Mouse (Mus musculus) cerebellum, adult 2 months (tissue): ENCODE measurements around the gene Tmigd1. TPM values are rescaled to one million over a fixed set of nuclear protein-coding genes. Genes with fewer than 3 reads are reported as not detected.
"Not testable (repeated sequence)": the region's sequence is repeated elsewhere in the genome, so short reads cannot be mapped to it uniquely, and the experiment has no call there.

Experiments used
- DNase-seq, 2 experiments: peaks; one replicate each; pipeline ENCODE4 v3.0.0; 2021
- H3K27ac ChIP-seq: fragments of 200-500 bp; 2 replicates; pipeline ENCODE4 v1.5.1; 2012; ENCODE audit warnings: low read length, control low read depth, inconsistent platforms; ENCODE audit not compliant: insufficient read depth
- H3K27me3 ChIP-seq: fragments of 200-500 bp; 2 replicates; pipeline ENCODE4 v1.6.1; 2012; ENCODE audit warnings: inconsistent platforms, mild to moderate bottlenecking, low read length, moderate library complexity; ENCODE audit not compliant: control insufficient read depth, insufficient read depth
- H3K4me1 ChIP-seq: fragments of 200-500 bp; 2 replicates; pipeline ENCODE4 v1.6.1; 2011; ENCODE audit warnings: low read length; ENCODE audit not compliant: control insufficient read depth, insufficient read depth
- H3K4me3 ChIP-seq: fragments of 200-500 bp; replicated peaks from 2 replicates; pipeline ENCODE3; 2011; ENCODE audit warnings: mild to moderate bottlenecking, low read depth, low read length, control low read depth; ENCODE audit not compliant: insufficient read depth
- CTCF ChIP-seq: fragments of 200-500 bp; IDR thresholded peaks from 2 replicates; pipeline ENCODE4 v1.5.1; 2011; ENCODE audit warnings: low read depth, mild to moderate bottlenecking, control low read depth, low read length, moderate library complexity, borderline replicate concordance; ENCODE audit not compliant: insufficient read depth
- POLR2A ChIP-seq: fragments of 200-500 bp; IDR thresholded peaks from 2 replicates; pipeline ENCODE4 v1.6.1; 2011; ENCODE audit warnings: low read length, control low read depth, borderline replicate concordance; ENCODE audit not compliant: insufficient read depth
- WGBS: fragments of 180-500 bp; shearing (Covaris S2); methylation state at CpG from one replicate; pipeline ENCODE4 v1.1.7; 2018; 5-methylcytosine and 5-hydroxymethylcytosine counted together
- polyA plus RNA-seq: library from polyadenylated mRNA; depleted of rRNA; stranded (reverse); fragments of >200 nt; gene quantifications from 2 replicates; pipeline ENCODE4 v1.2.3, GENCODE M21; 2012

Tmigd1 gene
- polyA plus RNA-seq, 1 experiment, result not detected

- H3K4me1 ChIP-seq, result no peaks in the 10 kb centered on the region
- WGBS, result 74% methylated on average over 6 of the region's 6 CpGs
- no peak within 1 kb of the TSS for H3K4me3 ChIP-seq
- H3K27ac ChIP-seq, result no peak within 1 kb of the TSS
- TF ChIP-seq POLR2A, result no peak
- TF ChIP-seq CTCF, result no peak
- no peak for DNase-seq
- H3K27me3 ChIP-seq, result no peaks in the 10 kb centered on the region
These were observed 22.8 kb downstream of the Tmigd1 start, which contains the start of gene Blmh for GRCm38 (mm10) chr11:76924759-76925236. Blmh (plus strand) TSS chr11:76924809.

DNA sequence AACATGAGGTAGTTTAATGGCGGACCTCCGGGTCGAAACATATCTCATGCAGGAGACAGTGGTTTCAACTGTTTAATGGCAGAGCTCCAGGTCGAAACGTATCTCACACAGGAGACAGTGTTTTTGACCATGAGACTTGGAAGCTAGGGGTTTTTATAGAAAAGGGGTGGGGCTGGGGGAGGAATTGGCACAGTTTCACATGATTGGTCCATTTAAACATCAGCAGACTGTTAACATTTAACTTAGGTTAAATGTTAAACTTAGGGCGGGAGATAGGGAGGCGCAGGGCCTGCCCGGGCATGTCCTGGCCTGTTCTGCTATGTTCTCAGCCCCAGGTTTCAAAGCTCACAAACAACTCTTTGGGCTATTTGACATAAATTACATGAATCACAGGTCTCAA lies 26.6 kb downstream of the Tmigd1 start:
- WGBS, result 92% methylated on average over 8 of the region's 8 CpGs
- H3K4me3 ChIP-seq, H3K4me1 ChIP-seq, H3K27me3 ChIP-seq, DNase-seq, H3K27ac ChIP-seq: not testable (repeated sequence)

GRCm38 (mm10) chr11:76933209-76933608 lies 31.2 kb downstream of the Tmigd1 start:
- 61% methylated on average over 3 of the region's 3 CpGs for WGBS
- H3K27me3 ChIP-seq, result no peaks in the 10 kb centered on the region
- DNase-seq, result no peak

DNA sequence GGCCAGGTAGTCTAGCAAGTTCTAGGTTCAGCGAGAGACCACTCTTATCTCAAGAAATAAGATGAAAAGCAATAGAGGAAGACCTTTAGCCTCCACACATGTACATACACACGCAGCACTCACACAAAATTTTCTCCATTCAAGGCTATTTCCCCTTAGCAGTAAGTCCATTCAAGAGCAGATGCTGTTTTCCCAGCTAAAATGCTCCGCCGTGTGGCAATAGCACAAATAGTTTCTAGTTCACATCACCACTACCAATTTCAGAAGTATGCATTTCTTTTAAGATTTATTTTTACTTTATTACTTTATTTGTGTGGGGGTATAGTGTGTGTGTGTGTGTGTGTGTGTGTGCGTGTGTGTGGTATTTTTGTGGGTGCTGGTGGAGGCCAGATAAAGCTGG lies 34.6 kb downstream of the Tmigd1 start:
- 73% methylated on average over 5 of the region's 5 CpGs for WGBS
- TF ChIP-seq CTCF (no peak), POLR2A (no peak)
- no peak for DNase-seq
- no peak overlapping the region for H3K27ac ChIP-seq
- H3K4me1 ChIP-seq, result no peaks in the 10 kb centered on the region
- no peaks in the 10 kb centered on the region for H3K27me3 ChIP-seq
- H3K4me3 ChIP-seq, result no peak overlapping the region

More at GRCm38 (mm10) chr11:76933209-76933608, 31.2 kb downstream of the Tmigd1 start:
- TF ChIP-seq CTCF, result no peak
- TF ChIP-seq POLR2A, result no peak
- Histone ChIP-seq H3K27ac (no peak overlapping the region), H3K4me1 (no peaks in the 10 kb centered on the region), H3K4me3 (no peak overlapping the region)

DNA sequence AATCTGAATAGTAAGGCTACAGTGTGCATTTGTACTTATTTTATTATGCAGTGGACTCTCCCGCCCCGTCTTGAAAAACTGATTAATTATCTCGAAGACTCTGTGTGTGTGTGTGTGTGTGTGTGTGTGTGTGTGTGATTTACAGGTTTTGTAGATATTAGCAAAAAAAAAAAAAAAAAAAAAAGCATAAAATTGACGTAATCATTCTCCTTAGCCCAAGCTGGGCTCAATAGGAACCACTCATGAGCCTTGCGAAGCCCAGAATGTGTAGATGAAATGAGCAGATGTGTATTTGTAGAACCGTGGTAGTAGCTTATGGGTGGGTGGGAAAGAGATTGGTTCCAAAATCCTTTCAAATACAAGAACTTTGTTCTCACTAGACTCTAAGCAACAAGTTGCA lies 42.9 kb downstream of the Tmigd1 start:
- TF ChIP-seq CTCF (no peak), POLR2A (no peak)
- WGBS, result 50% methylated on average over 6 of the region's 6 CpGs
- Histone ChIP-seq H3K4me3 (peak overlapping the region; percentile 95), H3K27ac (no peak overlapping the region), H3K27me3 (no peaks in the 10 kb centered on the region), H3K4me1 (no peaks in the 10 kb centered on the region; the same call in 1 of the 2 replicates)
- no peak for DNase-seq

DNA sequence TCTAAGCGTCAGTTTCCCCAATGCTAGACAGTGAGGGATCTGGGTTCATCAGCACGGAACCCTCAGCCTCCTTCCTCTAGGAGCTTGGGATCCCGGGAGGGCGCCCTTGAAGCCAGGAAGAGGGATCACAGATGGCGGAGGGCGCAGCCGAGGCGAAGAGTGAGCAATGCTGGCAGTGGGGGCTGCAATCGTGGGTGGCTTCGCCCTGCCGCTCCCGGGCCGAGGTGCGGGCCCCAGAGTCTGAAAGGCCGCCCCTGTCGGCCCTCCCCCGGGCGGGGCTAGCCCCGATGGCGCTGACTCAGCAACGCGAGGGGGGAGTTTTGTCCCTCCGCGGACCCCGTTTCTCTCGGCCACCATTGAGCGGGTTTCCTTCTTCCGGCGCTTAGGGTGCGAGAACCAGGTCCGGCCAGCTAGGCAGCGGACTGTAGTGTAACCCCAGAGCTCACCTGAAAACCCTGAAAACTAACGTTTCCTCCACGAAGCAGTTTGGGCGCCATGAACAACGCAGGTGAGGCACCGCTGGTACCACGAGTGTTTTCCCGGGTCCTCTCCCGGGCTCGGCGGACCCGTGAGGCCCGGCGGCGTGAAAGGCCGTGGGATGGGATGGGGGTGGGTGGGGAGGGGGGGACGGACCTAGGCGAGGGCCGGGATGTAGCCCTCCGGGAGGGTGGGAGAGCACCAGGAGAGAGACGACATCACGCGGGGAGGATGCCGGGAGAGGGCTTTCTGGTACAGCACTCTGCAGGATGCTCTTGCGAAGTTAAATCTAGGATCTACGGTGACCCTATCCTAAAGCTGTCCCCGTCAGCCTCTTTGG lies 43.6 kb downstream of the Tmigd1 start:
- Histone ChIP-seq H3K27ac (peak overlapping the region; percentile 84), H3K4me1 (no peaks in the 10 kb centered on the region; the same call in 1 of the 2 replicates), H3K27me3 (no peaks in the 10 kb centered on the region), H3K4me3 (peak overlapping the region; percentile 95)
- TF ChIP-seq POLR2A (peak; percentile 61; the same call in 1 of the 2 replicates), CTCF (no peak)
- DNase-seq, result peak; percentile 93 to 97
- under 1% methylated on average over 58 of the region's 58 CpGs for WGBS

DNA sequence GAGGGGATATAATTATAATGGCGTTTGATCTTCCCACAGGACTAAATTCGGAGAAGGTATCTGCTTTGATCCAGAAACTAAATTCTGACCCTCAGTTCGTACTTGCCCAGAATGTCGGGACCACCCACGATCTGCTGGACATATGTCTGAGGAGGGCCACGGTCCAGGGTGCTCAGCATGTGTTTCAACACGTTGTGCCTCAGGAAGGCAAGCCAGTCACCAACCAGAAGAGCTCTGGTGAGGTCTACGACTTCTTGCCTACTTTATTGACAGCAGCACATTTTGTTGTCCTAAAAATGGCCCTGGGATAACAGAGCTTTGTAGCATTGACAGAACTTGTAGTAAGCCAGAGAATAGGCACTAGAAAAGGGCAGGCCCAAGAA lies 44.2 kb downstream of the Tmigd1 start:
- Histone ChIP-seq H3K27me3 (no peaks in the 10 kb centered on the region), H3K4me3 (peak overlapping the region; percentile 95), H3K4me1 (no peaks in the 10 kb centered on the region; the same call in 1 of the 2 replicates), H3K27ac (no peak overlapping the region)
- TF ChIP-seq CTCF, result no peak
- no peak for TF ChIP-seq POLR2A
- peak; percentile 42 to 49 for DNase-seq
- WGBS, result under 1% methylated on average over 8 of the region's 8 CpGs

DNA sequence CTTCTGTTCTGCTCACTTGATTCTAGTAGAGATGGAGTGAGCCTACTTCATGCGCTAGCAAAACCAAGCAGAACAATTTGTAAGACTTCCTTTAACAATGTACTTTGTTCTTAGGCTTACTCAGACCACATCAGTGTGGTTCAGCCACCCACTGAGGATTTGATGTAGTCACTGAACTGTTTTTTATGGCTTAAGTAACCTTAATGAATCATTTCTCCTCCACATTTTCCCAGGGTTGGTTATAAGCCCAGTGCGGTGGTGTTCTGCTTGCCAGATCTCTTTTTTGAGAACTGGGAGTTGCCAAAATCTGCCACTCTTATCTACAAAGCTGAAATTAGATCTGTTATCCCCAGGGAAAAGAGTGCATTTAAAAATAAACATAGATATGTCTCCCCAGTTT lies 51.6 kb downstream of the Tmigd1 start:
- H3K4me3 ChIP-seq, result no peak overlapping the region
- TF ChIP-seq CTCF (no peak), POLR2A (no peak)
- 65% methylated on average over 2 of the region's 2 CpGs for WGBS
- no peaks in the 10 kb centered on the region for H3K27me3 ChIP-seq
- DNase-seq, result no peak
- H3K4me1 ChIP-seq, result no peaks in the 10 kb centered on the region
- H3K27ac ChIP-seq, result no peak overlapping the region
